In the genomic region with DNA sequence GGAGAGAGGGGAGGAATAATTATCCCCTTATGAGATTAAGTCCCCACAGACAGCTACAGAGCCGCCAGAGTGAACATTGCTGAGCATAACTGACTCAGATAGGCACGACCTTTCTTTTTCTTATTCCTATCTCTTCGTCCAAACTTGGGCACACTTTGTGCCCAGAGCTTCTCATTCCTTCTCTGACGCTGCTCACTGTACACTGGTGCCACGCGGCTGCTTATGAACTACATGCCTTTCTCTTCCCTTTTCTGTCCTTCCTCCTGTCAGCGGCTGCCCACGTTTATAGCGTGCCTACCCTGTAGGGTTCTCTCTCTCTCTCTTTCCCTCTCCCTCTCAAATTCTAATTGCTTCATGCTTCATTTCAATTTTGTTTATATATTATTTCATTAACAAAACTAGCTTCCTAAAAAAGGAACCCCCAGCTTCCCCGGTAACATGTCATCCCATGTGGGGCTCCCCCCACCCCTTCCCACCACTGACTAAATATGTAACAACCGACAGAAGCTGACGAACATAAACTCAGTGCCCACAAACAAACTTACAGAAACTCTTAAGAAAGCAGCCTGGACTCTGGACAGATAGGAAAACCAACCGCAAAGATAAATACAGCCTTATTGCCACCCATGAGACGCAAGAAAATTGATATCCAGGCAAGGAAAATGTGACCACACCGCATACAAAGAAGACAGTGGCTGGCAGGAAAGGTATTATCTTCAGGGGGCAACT, we compare ENCODE assay signal across 14 mouse cellular contexts. TPM values are rescaled to one million over a fixed set of nuclear protein-coding genes. Genes with fewer than 3 reads are reported as not detected.
DNase-seq lines count a peak whose midpoint lies in the region; ATAC-seq lines count a peak whose summit lies in the region.
"Had no signal": no experiment of that assay in that cellular context is flagged by ENCODE, and none has a peak within 500 bp of the region (broad histone marks: within the 10 kb centered on the region; RNA-seq: fewer than 3 reads in every experiment).

No protein-coding gene starts in this region.

- no peaks in the 10 kb centered on the region for H3K27me3 ChIP-seq in kidney, embryonic 14.5 days (ENCODE audit: control insufficient read depth, insufficient read depth, low read length)
- no peaks in the 10 kb centered on the region for H3K27me3 ChIP-seq in embryonic facial prominence, embryonic 15.5 days
- H3K27me3 ChIP-seq: heart, embryonic 15.5 days had no signal

- no peak overlapping the region for H3K4me3 ChIP-seq in kidney, embryonic 14.5 days (ENCODE audit: low read length)
- 0 out of 2 replicates have a peak overlapping the region, but pooled peaks have one; percentile 6 for H3K4me3 ChIP-seq in embryonic facial prominence, embryonic 15.5 days (replicated peaks)
- H3K4me3 ChIP-seq: heart, embryonic 15.5 days had no signal

- no peaks in the 10 kb centered on the region for H3K36me3 ChIP-seq in kidney, embryonic 14.5 days (ENCODE audit: control insufficient read depth, insufficient read depth, low read length)
- no peaks in the 10 kb centered on the region for H3K36me3 ChIP-seq in embryonic facial prominence, embryonic 15.5 days
- H3K36me3 ChIP-seq: heart, embryonic 15.5 days had no signal

- intact Hi-C loops in left cerebral cortex, postnatal 10 days (cut with DNase I): no loop called here

- H3K9me3 ChIP-seq in kidney, embryonic 14.5 days (ENCODE audit: control insufficient read depth, low read length): no peaks in the 10 kb centered on the region
- H3K9me3 ChIP-seq in embryonic facial prominence, embryonic 15.5 days (replicated peaks): no peaks in the 10 kb centered on the region
- H3K9me3 ChIP-seq: heart, embryonic 15.5 days had no signal

- H3K9ac ChIP-seq in kidney, embryonic 14.5 days (ENCODE audit: low read depth, low read length): no peak overlapping the region
- H3K9ac ChIP-seq in embryonic facial prominence, embryonic 15.5 days: no peak overlapping the region
- H3K9ac ChIP-seq: heart, embryonic 15.5 days; hindbrain, embryonic 14.5 days had no signal

- no peaks in the 10 kb centered on the region for H3K4me1 ChIP-seq in kidney, embryonic 14.5 days (ENCODE audit: control insufficient read depth, insufficient read depth, low read length)
- H3K4me1 ChIP-seq in embryonic facial prominence, embryonic 15.5 days: no peaks in the 10 kb centered on the region
- H3K4me1 ChIP-seq: heart, embryonic 15.5 days had no signal

- ATAC-seq in kidney, embryonic 14.5 days (ENCODE audit: low FRiP score, low TSS enrichment): no peak
- peak; percentile 29; the same call in 1 of the 2 replicates for ATAC-seq in embryonic facial prominence, embryonic 15.5 days (ENCODE audit: insufficient number of reproducible peaks, low FRiP score, low TSS enrichment, low read depth)
- ATAC-seq in megakaryocyte, adult 5-6 weeks (ENCODE audit: poor library complexity, severe bottlenecking): peak; percentile 85
- no peak for ATAC-seq in inflammation-experienced regulatory T-cells, adult 6 months

- no peak overlapping the region for H3K4me2 ChIP-seq in kidney, embryonic 14.5 days (replicated peaks; ENCODE audit: low read depth, low read length)
- peak overlapping the region; percentile 32 for H3K4me2 ChIP-seq in embryonic facial prominence, embryonic 15.5 days (replicated peaks)
- H3K4me2 ChIP-seq: heart, embryonic 15.5 days; hindbrain, embryonic 14.5 days had no signal

- H3K27ac ChIP-seq in kidney, embryonic 14.5 days (ENCODE audit: low read depth, low read length): peak overlapping the region; percentile 10; the same call in 1 of the 2 replicates
- H3K27ac ChIP-seq in embryonic facial prominence, embryonic 15.5 days (replicated peaks): peak overlapping the region; percentile 81
- H3K27ac ChIP-seq: heart, embryonic 15.5 days; hindbrain, embryonic 14.5 days had no signal

- DNase-seq in kidney, adult 11 months: no peak
- peak; percentile 90 for DNase-seq in A20 (ENCODE audit: low read depth, low spot score)
- DNase-seq in frontal cortex, adult 2 months (ENCODE audit: extremely low spot score in 1 of 2, low spot score in 1 of 2): no peak
- no peak for DNase-seq in left cerebral cortex, postnatal 10 days (ENCODE audit: extremely low spot score in 1 of 2, low spot score in 2 of 2)
- DNase-seq: adrenal gland, adult 2 months; cerebellum, postnatal 36 days; spleen, adult 18-20 months had no signal

- WGBS in kidney, embryonic 14.5 days: 84% methylated on average over 15 of the region's 15 CpGs
- 67% methylated on average over 15 of the region's 15 CpGs for WGBS in embryonic facial prominence, embryonic 15.5 days

RNA-seq across cellular contexts. Expression of gene Dstn, which starts 25.8 kb away (rescaled TPM):
- 319 and 404 TPM in 2 replicates for polyA plus RNA-seq in kidney, embryonic 14.5 days (2014; fragmentation: Nextera tagmentation; extraction: Ambion mirVana)
- 403 and 440 TPM in 2 replicates for polyA plus RNA-seq in embryonic facial prominence, embryonic 15.5 days (2015; fragmentation: Nextera tagmentation; extraction: Ambion mirVana)
- 379 and 399 TPM in 2 replicates for total RNA-seq in megakaryocyte, adult 5-6 weeks (2015)
- total RNA-seq in megakaryocyte, adult 5-6 weeks (2017): 518 and 538 TPM in 2 replicates
- polyA plus RNA-seq in frontal cortex, adult 2 months (2012; rRNA removed): 148 and 157 TPM in 2 replicates
- total RNA-seq in left cerebral cortex, postnatal 10 days (2021): 100 to 1,000 TPM; 257 to 270 TPM
- polyA plus RNA-seq in inflammation-experienced regulatory T-cells, adult 6 months (2017; shearing (Covaris generic)): 10 to 100 TPM; 20.8 to 76.5 (median 26.2) TPM

RNA-seq across cellular contexts. Expression of gene Bfsp1, which starts 26.3 kb away (rescaled TPM):
- 1.0 and 1.7 TPM in 2 replicates for polyA plus RNA-seq in kidney, embryonic 14.5 days (2014; fragmentation: Nextera tagmentation; extraction: Ambion mirVana)
- 3.0 and 3.6 TPM in 2 replicates for polyA plus RNA-seq in embryonic facial prominence, embryonic 15.5 days (2015; fragmentation: Nextera tagmentation; extraction: Ambion mirVana)
- total RNA-seq in megakaryocyte, adult 5-6 weeks (2015): 0.41 TPM in 1 of 2 replicates, not detected in the other
- 0.73 and 0.99 TPM in 2 replicates for total RNA-seq in megakaryocyte, adult 5-6 weeks (2017)
- polyA plus RNA-seq in frontal cortex, adult 2 months (2012; rRNA removed): 0.97 and 1.0 TPM in 2 replicates
- 1 to 10 TPM; 3.1 to 3.7 TPM for total RNA-seq in left cerebral cortex, postnatal 10 days (2021)
- not detected for polyA plus RNA-seq in inflammation-experienced regulatory T-cells, adult 6 months (2017; shearing (Covaris generic))
- total RNA-seq: gastrocnemius, adult 18-20 months had no signal

Comparison
In these comparisons a context has a peak if more than half of its experiments do, and no peak if none do; other contexts are left out.
1. ATAC-seq: peak in embryonic facial prominence, embryonic 15.5 days (single experiment) and megakaryocyte, adult 5-6 weeks (single experiment); none in kidney, embryonic 14.5 days (single experiment) and inflammation-experienced regulatory T-cells, adult 6 months (single experiment).